Mouse (Mus musculus): Measurements from ENCODE around the gene Galnt6.

The Galnt6 gene

GRCm38 (mm10) chr15:100722026-100722425 lies 7.2 kb downstream of the Galnt6 start:
- DNase-seq (ENCODE audit: low read depth, low spot score): no peak

GRCm38 (mm10) chr15:100721445-100721844 lies 7.7 kb downstream of the Galnt6 start:
- DNase-seq (ENCODE audit: low read depth, low spot score): no peak

DNA sequence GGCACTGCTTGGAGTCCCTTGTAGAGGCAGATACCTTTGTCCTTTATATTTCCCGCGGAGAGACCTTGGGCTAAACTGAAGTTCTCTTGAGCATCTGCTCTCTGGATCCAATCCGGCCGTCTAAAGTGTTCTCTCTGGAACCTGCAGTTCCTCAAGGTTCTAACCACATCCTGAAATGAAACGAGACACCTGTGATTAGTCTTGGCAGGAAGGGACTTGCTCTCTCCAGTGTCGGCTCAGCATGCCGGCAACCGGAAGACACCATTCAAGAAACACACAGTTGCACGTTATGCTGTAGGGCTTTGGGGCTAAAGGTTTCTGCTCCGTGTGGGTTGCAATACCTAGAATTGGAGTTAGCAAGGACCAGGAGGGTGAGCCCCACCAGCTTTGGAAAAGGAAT lies 9.1 kb downstream of the Galnt6 start:
- peak; percentile 79 for DNase-seq (ENCODE audit: low read depth, low spot score)

DNA sequence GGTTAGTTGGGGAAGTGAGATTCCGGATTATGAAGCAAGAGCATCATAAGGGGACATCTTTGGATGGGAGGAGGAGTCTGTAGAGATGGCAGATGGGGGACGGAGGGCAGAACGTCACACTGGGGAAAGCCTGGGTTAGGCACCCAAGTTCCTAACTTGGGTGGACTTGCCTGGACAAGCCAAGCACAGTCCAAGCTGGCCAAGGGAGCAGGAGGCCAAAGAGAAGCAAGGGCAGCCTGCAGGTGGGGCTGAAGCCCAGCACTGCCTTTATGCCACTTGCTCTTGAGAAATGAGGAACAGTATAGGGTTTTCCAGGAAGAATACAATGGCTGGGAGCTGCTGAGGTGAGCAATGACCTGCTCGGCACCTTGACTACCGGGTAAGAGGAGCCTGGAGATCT lies 10.0 kb downstream of the Galnt6 start:
- no peak for DNase-seq (ENCODE audit: low read depth, low spot score)

GRCm38 (mm10) chr15:100718572-100718971 lies 10.6 kb downstream of the Galnt6 start:
- peak; percentile 66 for DNase-seq (ENCODE audit: low read depth, low spot score)

DNA sequence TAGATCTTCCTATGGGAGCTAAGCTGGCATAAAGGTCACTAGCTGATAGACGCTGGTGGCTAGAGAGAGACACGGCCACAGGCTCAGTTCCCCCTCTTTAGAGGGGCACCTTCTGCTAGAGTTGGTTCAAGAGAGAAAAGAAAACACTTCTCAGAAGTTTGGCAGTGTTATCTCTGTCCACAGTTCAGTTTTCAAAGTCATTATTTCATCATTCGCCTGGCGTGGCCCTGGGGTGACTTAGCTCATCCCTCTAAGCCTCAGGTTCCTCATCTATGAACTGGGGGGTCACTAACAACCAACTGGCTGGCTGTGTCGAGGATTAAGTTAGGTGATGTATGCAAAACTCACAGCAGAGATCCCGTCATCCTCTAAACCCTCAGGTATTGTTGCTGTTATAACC lies 11.2 kb downstream of the Galnt6 start:
- no peak for DNase-seq (ENCODE audit: low read depth, low spot score)

DNA sequence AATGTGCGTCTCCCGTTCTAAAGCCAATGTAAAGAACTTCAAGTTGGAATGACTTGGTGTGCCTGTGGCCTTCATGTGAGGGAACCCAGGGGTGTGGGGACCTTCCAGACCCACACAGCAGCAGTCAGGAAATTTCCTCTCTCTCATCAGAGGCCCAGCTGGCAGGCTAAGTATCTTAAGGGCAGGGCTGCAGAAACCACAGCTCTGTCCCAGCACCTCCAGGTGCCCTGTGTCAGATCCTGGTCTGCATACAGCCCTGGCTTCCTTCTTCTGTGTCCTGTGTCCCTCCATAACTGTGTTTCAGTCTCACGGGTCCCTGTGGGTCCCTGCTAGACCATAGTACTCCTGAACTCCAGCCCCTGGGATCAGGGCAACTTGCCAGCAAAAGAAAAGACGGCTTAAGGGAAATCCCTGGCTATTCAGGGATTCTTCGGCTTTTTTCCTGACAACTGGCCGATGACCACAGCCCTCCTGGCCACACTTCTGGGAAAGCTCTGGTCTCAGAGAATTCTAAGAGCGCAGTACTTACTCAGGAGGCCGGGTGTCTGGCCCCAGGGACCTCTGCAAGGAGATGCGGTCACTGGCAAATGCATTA lies 13.7 kb downstream of the Galnt6 start:
- no peak for DNase-seq (ENCODE audit: low read depth, low spot score)

DNA sequence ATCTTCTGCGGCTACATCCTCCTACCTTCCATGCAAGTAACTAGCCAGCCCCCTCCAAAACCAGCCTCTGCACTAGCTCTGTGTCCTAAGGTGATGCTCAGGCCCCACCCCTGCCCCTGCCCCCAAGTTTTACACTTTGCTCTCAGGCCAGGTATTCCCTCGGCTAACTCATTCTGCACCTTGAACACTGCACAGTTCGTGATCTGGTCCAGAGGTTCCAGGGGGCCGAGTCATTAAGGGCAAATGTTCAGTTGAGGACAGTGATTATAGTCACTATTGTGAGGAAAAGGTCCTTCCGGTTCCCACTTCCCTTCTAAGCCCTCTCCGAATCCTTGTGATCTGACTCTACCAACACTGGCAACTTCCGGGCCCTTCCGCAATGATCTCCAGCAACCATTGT lies 14.7 kb downstream of the Galnt6 start:
- no peak for DNase-seq (ENCODE audit: low read depth, low spot score)

- DNase-seq (ENCODE audit: low read depth, low spot score): no peak
Observed at GRCm38 (mm10) chr15:100710838-100711237, 18.3 kb downstream of the Galnt6 start.

DNA sequence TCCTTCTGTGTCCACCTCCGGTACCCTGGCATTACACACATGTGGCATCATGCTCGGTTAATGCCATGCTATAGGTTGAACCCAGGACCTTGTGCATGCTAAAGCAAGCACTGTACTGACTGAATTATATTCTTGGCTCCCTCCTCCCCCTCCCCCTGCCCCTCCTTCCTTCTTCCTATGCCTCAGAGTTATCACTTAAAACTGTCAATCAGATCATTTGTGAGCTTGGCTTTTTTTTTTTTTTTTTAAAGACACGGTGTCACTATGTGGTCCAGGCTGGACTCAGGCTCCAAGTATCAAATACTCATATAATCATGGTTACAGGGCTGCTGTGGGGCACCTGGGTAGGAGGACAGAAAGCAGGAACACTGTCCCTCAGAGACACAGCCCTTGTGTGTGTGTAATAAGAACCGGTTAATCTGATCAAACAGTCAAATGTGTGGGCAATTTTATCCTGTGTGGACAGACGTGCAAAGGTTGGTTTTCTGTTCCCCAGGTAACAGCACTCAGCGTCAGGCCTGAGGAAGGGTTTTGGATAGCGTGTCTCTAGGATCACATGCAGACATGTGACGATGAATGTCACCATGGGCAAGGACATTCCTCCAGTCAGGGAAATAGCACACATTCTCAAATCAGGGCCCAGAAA lies 20.6 kb downstream of the Galnt6 start:
- peak; percentile 54 for DNase-seq (ENCODE audit: low read depth, low spot score)

GRCm38 (mm10) chr15:100706226-100706625 lies 22.9 kb downstream of the Galnt6 start:
- DNase-seq (ENCODE audit: low read depth, low spot score): peak; percentile 90

GRCm38 (mm10) chr15:100705376-100705775 lies 23.8 kb downstream of the Galnt6 start:
- no peak for DNase-seq (ENCODE audit: low read depth, low spot score)

GRCm38 (mm10) chr15:100703913-100704312 lies 25.3 kb downstream of the Galnt6 start:
- no peak for DNase-seq (ENCODE audit: low read depth, low spot score)

- no peak for DNase-seq (ENCODE audit: low read depth, low spot score)
Observed at GRCm38 (mm10) chr15:100701856-100702255, 27.3 kb downstream of the Galnt6 start.

DNA sequence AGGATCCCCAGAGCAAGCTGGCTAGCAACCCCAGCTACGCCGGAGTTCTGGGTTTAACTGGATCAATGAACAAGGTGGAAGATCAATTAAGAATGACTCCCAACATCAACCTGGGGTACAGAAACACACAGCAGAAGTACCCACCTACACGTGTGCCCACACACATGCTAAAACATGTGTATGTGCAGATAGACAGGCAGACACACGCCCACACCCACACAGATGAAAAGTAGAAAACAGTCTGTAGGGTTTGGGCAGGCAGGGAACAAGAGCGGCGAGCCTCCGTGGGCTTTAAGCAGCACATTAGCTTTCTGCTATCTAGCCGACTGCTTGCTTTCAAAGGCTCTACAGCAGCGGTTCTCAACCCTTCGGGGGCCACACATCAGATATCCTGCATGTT lies 28.1 kb downstream of the Galnt6 start:
- DNase-seq (ENCODE audit: low read depth, low spot score): peak; percentile 46

- no peak for DNase-seq (ENCODE audit: low read depth, low spot score)
Observed at GRCm38 (mm10) chr15:100700424-100700823, 28.8 kb downstream of the Galnt6 start.

- DNase-seq (ENCODE audit: low read depth, low spot score): peak; percentile 54
Observed at GRCm38 (mm10) chr15:100699386-100699785, 29.8 kb downstream of the Galnt6 start.

- DNase-seq (ENCODE audit: low read depth, low spot score): no peak
Observed at GRCm38 (mm10) chr15:100698078-100698477, 31.1 kb downstream of the Galnt6 start.

GRCm38 (mm10) chr15:100694406-100694805 lies 34.8 kb downstream of the Galnt6 start:
- DNase-seq (ENCODE audit: low read depth, low spot score): no peak

- no peak for DNase-seq (ENCODE audit: low read depth, low spot score)
Observed at GRCm38 (mm10) chr15:100691990-100692389, 37.2 kb downstream of the Galnt6 start.

DNA sequence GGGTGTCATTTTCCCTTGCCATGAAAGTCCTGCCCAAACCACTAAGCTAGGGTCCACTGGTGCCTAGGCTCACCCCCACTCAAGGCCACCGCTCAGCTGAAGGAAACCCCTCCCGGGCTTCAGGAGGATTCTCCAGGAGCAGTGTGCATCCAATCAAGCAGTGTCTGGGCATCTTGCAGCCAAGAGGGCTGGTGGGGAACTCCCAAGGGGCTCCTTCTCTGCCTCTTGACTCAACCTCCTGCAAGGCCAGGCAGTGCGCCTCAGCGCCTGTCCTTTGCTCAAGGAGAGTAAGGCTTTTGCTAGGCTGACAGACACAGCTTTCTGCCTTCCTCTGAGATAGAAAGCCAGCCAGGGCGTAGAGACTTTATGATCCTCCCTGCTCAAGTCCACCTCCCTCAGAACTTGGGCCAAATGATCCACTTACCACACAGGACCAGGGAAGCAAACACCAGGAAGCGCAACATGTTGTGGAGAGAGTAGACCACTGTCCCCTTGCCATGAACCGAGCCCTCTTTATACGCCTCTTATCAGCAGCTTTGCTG lies 41.7 kb downstream of the Galnt6 start, which contains the start of gene Cela1:
TSS of gene Cela1 (minus strand) at position 492 of the 542 bp plus-strand sequence.
- DNase-seq (ENCODE audit: low read depth, low spot score): peak; percentile 42

DNA sequence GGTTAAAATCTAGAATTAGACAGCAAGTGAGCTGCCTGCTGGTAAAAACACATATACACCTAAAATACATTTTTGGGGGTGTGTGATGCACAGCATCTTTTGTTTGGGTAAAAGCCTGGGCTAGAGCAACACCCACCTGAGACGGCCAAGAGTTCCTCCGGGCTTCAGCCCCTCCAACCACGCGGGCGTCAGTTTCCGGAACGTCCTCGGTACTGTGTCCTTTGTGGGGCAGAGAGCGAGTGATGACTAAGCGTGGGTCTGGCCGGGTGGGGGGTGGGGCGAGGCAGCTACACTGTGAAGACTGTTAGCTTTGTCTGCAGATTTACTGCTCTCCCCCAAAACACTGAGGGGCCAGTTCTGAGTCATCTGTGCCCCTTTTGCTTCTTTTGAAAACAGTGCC lies 42.2 kb downstream of the Galnt6 start:
- peak; percentile 71 for DNase-seq (ENCODE audit: low read depth, low spot score)

DNA sequence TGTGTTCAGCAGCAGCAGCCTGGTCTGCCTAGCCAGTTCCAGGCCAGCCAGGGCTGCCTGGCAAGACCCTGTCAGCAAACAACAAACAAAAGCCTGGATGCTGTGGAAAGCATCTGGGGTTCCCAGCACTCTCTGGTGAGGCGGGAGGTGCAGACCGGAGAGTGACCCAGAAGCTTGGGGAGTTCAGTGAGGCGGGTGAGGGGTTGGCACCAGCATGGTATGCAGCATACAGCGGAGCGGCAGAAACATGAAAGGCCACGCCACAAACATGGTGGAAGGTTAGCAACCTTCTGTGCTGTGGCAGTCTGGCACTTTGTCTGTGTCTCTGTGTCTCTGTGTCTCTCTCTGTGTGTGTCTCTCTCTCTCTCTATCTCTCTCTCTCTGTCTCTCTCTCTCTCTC lies 42.7 kb downstream of the Galnt6 start:
- DNase-seq (ENCODE audit: low read depth, low spot score): no peak
